Mouse (Mus musculus): ENCODE results near the gene 5730596B20Rik.

- TF ChIP-seq NANOG (IDR thresholded peaks at IDR 0.05; ENCODE audit: borderline replicate concordance, low read length), result no peak
- TF ChIP-seq CTCF (conservative IDR thresholded peaks at IDR 0.05; ENCODE audit: low read length), result no peak
These were observed 25.7 kb upstream of the 5730596B20Rik start for GRCm38 (mm10) chr6:52151571-52151970.
